Mouse (Mus musculus) cerebellum, adult 2 months (tissue): ENCODE data around the gene Tmem40.

Experiments used
- CTCF ChIP-seq: fragments of 200-500 bp; IDR thresholded peaks from 2 replicates; pipeline ENCODE4 v1.5.1; 2011; ENCODE audit warnings: low read depth, mild to moderate bottlenecking, control low read depth, low read length, moderate library complexity, borderline replicate concordance; ENCODE audit not compliant: insufficient read depth
- POLR2A ChIP-seq: fragments of 200-500 bp; IDR thresholded peaks from 2 replicates; pipeline ENCODE4 v1.6.1; 2011; ENCODE audit warnings: low read length, control low read depth, borderline replicate concordance; ENCODE audit not compliant: insufficient read depth

DNA sequence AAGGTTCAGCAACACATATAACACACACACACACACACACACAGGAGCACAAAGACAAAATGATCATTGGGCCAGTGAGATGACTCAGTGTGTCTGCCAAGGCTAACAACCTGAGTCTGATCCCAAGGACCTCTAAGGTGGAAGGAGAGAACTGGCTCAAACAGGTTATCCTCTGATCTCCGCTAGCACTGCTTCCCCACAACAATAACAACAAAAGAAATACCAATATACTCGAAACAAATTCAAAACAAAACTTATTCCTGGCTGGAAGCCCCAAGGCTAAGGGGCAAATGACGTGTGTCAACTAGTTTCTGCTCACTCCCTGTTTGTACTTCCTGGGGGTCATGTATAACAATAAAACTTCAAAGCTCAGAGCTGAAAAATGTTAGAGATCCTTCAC is 74.5 kb downstream of the Tmem40 start:
- TF ChIP-seq CTCF: no peak
- TF ChIP-seq POLR2A: no peak
